In genomic region chr6:122719942-122720341, GRCm38 (mm10) we compare ENCODE assay signal across 9 mouse cellular contexts. TPM values are rescaled to one million over a fixed set of nuclear protein-coding genes. Genes with fewer than 3 reads are reported as not detected.
DNase-seq lines count a peak whose midpoint lies in the region; ATAC-seq lines count a peak whose summit lies in the region.
"Had no signal": no experiment of that assay in that cellular context is flagged by ENCODE, and none has a peak within 500 bp of the region (broad histone marks: within the 10 kb centered on the region; RNA-seq: fewer than 3 reads in every experiment).

No protein-coding gene starts in this region.

- no peak for ATAC-seq in hindbrain, embryonic 14.5 days (ENCODE audit: low FRiP score)
- no peak for ATAC-seq in hindbrain, embryonic 12.5 days (ENCODE audit: low FRiP score)

- H3K4me1 ChIP-seq in hindbrain, embryonic 14.5 days (replicated peaks; ENCODE audit: control insufficient read depth, insufficient read depth, low read length), result peaks cover 6% of the 10 kb centered on the region; the same call in 1 of the 2 replicates
- H3K4me1 ChIP-seq in hindbrain, embryonic 12.5 days, result peaks cover 10% of the 10 kb centered on the region; the same call in 1 of the 2 replicates
- H3K4me1 ChIP-seq: liver, embryonic 15.5 days had no signal

- H3K27ac ChIP-seq in hindbrain, embryonic 14.5 days, result no peak overlapping the region
- no peak overlapping the region for H3K27ac ChIP-seq in hindbrain, embryonic 12.5 days
- H3K27ac ChIP-seq: liver, embryonic 15.5 days had no signal

- WGBS in hindbrain, embryonic 14.5 days, result 29% methylated on average over 2 of the region's 2 CpGs
- 37% methylated on average over 2 of the region's 2 CpGs for whole genome bisulfite sequencing in hindbrain, embryonic 12.5 days

- no peak overlapping the region for H3K9ac ChIP-seq in hindbrain, embryonic 14.5 days
- H3K9ac ChIP-seq in hindbrain, embryonic 12.5 days, result no peak overlapping the region
- H3K9ac ChIP-seq: liver, embryonic 15.5 days had no signal

- H3K9me3 ChIP-seq in hindbrain, embryonic 14.5 days (ENCODE audit: control insufficient read depth, low read length), result no peaks in the 10 kb centered on the region
- H3K9me3 ChIP-seq in hindbrain, embryonic 12.5 days (replicated peaks), result no peaks in the 10 kb centered on the region
- H3K9me3 ChIP-seq: liver, embryonic 15.5 days had no signal

- H3K27me3 ChIP-seq in hindbrain, embryonic 14.5 days (ENCODE audit: control insufficient read depth, insufficient read depth, low read length), result no peaks in the 10 kb centered on the region
- no peaks in the 10 kb centered on the region for H3K27me3 ChIP-seq in hindbrain, embryonic 12.5 days
- no peaks in the 10 kb centered on the region for H3K27me3 ChIP-seq in splenic B cell, adult 2 months (ENCODE audit: control insufficient read depth, insufficient read depth, low read length, poor library complexity, severe bottlenecking)
- H3K27me3 ChIP-seq: liver, embryonic 15.5 days had no signal

- no peaks in the 10 kb centered on the region for H3K36me3 ChIP-seq in hindbrain, embryonic 14.5 days (replicated peaks; ENCODE audit: control insufficient read depth, insufficient read depth)
- no peaks in the 10 kb centered on the region for H3K36me3 ChIP-seq in hindbrain, embryonic 12.5 days
- no peaks in the 10 kb centered on the region for H3K36me3 ChIP-seq in splenic B cell, adult 2 months (ENCODE audit: control insufficient read depth, insufficient read depth, low read length, poor library complexity, severe bottlenecking)
- H3K36me3 ChIP-seq: liver, embryonic 15.5 days had no signal

- no peak overlapping the region for H3K4me2 ChIP-seq in hindbrain, embryonic 14.5 days (replicated peaks)
- H3K4me2 ChIP-seq in hindbrain, embryonic 12.5 days (replicated peaks), result no peak overlapping the region
- H3K4me2 ChIP-seq: liver, embryonic 15.5 days had no signal

- DNase-seq in hindbrain, embryonic 14.5 days (ENCODE audit: low spot score), result peak; percentile 70
- DNase-seq in MN1 (ENCODE audit: low spot score), result peak; percentile 60
- DNase-seq in cerebellum, adult 9-10 months, result peak; percentile 63
- DNase-seq in frontal cortex, postnatal 14 days (ENCODE audit: low spot score in 2 of 2), result peak; percentile 32 to 68
- DNase-seq in kidney, postnatal 4 days, result peak; percentile 79 to 83
- DNase-seq in lung, postnatal 25 days (ENCODE audit: low spot score), result peak; percentile 62
- DNase-seq in splenic B cell, adult 2 months (ENCODE audit: low read depth, low spot score), result peak; percentile 69

- H3K4me3 ChIP-seq in hindbrain, embryonic 14.5 days (replicated peaks; ENCODE audit: low read length), result no peak overlapping the region
- H3K4me3 ChIP-seq in hindbrain, embryonic 12.5 days, result no peak overlapping the region
- H3K4me3 ChIP-seq: liver, embryonic 15.5 days had no signal

RNA-seq across cellular contexts. Expression of gene Nanog, which starts 12.7 kb away (rescaled TPM):
- polyA plus RNA-seq in hindbrain, embryonic 14.5 days (2014; fragmentation: Nextera tagmentation; extraction: Ambion mirVana), result 0.09 TPM in 1 of 2 replicates, not detected in the other
- 0.14 and 0.27 TPM in 2 replicates for polyA plus RNA-seq in hindbrain, embryonic 12.5 days (2016; fragmentation: Nextera tagmentation; extraction: Ambion mirVana)
- polyA plus RNA-seq: liver, embryonic 15.5 days had no signal
